Mouse (Mus musculus) cerebellum, adult 8-10 months (tissue): Measurements from ENCODE around the gene Gm3099.
"Not testable (repeated sequence)": the region's sequence is repeated elsewhere in the genome, so short reads cannot be mapped to it uniquely, and the experiment has no call there.

Experiments
- DNase-seq: peaks from one replicate; pipeline ENCODE4 v3.0.0; 2022

Gm3099 gene

DNA sequence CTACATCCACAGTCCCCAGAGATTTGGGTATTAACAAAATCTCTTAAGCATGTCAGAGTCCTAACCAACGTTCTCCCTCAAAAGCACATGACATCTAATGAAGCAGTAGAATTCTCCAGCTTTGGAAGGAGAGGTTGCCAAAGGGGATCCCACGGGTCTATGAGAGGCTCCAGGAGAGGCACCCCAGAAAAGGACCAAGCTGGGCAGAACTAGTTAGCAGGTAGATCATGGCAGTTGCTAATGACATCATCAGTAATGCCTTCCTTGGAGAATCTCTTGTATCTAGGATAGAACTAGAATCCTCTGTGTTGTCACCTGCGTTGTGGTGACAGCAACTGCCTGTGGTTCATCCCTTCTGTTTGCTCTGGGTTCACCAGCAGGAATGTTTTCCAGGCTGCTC lies at the start of gene Gm3099:
Gm3099 (plus strand) TSS at position 301 of the 400 bp plus-strand sequence.
- not testable (repeated sequence) for DNase-seq

GRCm38 (mm10) chr14:3963247-3963646 lies 34.9 kb upstream of the Gm3099 start, which contains the start of gene Gm3095:
Gene Gm3095 (plus strand): TSS chr14:3963547.
- DNase-seq, result not testable (repeated sequence)

DNA sequence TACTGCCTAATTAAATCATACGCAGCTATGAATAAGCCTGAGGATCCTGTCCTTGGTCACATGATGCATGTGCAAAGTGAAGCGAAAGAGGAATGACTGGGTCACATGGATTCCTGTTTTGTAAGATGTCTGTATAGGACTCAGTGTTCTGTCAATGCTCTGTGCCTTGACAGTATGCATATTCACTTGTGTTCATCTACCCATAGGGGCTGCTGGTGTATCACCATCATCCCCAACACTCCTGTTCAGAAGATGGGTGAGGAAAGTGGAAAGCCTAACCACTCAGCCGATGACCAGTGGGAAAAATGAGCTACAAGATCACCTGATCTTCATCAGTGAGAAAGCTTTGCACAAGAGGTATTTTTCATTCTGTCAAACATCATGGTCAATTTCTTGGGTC lies 25.4 kb downstream of the Gm3099 start, which contains the start of gene Gm5796:
Gm5796 (plus strand) TSS at position 301 of the 400 bp plus-strand sequence.
- DNase-seq, result not testable (repeated sequence)
